8 mouse cellular contexts compared by ENCODE assay signal in genomic region chr15:6259957-6260740, GRCm38 (mm10). TPM values are rescaled to one million over a fixed set of nuclear protein-coding genes. Genes with fewer than 3 reads are reported as not detected.
A peak's percentile ranks its signal among the peaks of the same experiment; 100 is the strongest.
DNase-seq lines count a peak whose midpoint lies in the region; ATAC-seq and TF ChIP-seq lines count a peak whose summit lies in the region.
"Had no signal": no experiment of that assay in that cellular context is flagged by ENCODE, and none has a peak within 500 bp of the region (broad histone marks: within the 10 kb centered on the region; RNA-seq: fewer than 3 reads in every experiment).

No protein-coding gene starts in this region.

- no peak for DNase-seq in ES-E14 (ENCODE audit: low read depth, low spot score)
- peak; percentile 21 for DNase-seq in brain, embryonic 14.5 days (ENCODE audit: low read depth)
- no peak for DNase-seq in liver, embryonic 11.5 days (ENCODE audit: low spot score)
- no peak for DNase-seq in adrenal gland, postnatal 10 days
- no peak for DNase-seq in gastrocnemius, postnatal 4 days (ENCODE audit: low spot score in 2 of 2)
- DNase-seq in layer of hippocampus, postnatal 25 days (ENCODE audit: extremely low spot score in 1 of 2, low spot score in 1 of 2) = no peak

- no peaks in the 10 kb centered on the region for H3K36me3 ChIP-seq in ES-E14 (ENCODE audit: control insufficient read depth, insufficient read depth, low read length, poor library complexity, severe bottlenecking)
- no peaks in the 10 kb centered on the region for H3K36me3 ChIP-seq in heart, embryonic 16.5 days (ENCODE audit: control insufficient read depth, insufficient read depth)
- no peaks in the 10 kb centered on the region for H3K36me3 ChIP-seq in liver, embryonic 11.5 days (ENCODE audit: control insufficient read depth, insufficient read depth, low read length)

- no peak for TF ChIP-seq CTCF in brain, embryonic 14.5 days (IDR thresholded peaks at IDR 0.05; ENCODE audit: borderline replicate concordance, extremely low read depth, insufficient read depth, insufficient read length)

- H3K9me3 ChIP-seq in ES-E14 (ENCODE audit: control insufficient read depth, insufficient read depth, low read depth, low read length) = no peaks in the 10 kb centered on the region
- H3K9me3 ChIP-seq in heart, embryonic 16.5 days (replicated peaks; ENCODE audit: control insufficient read depth, low read length) = no peaks in the 10 kb centered on the region
- no peaks in the 10 kb centered on the region for H3K9me3 ChIP-seq in liver, embryonic 11.5 days (ENCODE audit: control insufficient read depth, low read length)

- peak; percentile 87 for ATAC-seq in heart, embryonic 16.5 days (replicated peaks; ENCODE audit: extremely low read depth, insufficient read depth, low FRiP score)
- ATAC-seq in liver, embryonic 11.5 days (replicated peaks; ENCODE audit: low FRiP score) = peak; percentile 31; the same call in 1 of the 2 replicates
- ATAC-seq: inflammation-experienced regulatory T-cells, adult 6 months had no signal

- peaks cover 0 to 3% of the 10 kb centered on the region in 2 experiments; a peak in 1 of 4 replicates for H3K4me1 ChIP-seq in ES-E14 (ENCODE audit: control insufficient read depth in 2 of 2, insufficient read depth in 2 of 2, low read length in 2 of 2, poor library complexity in 1 of 2)
- 0 out of 2 replicates have a peak, but pooled peaks cover 2% of the 10 kb centered on the region for H3K4me1 ChIP-seq in heart, embryonic 16.5 days (ENCODE audit: control insufficient read depth, insufficient read depth, low read length)
- no peaks in the 10 kb centered on the region for H3K4me1 ChIP-seq in liver, embryonic 11.5 days (replicated peaks; ENCODE audit: control insufficient read depth, insufficient read depth, low read length)

- no peak overlapping the region for H3K4me3 ChIP-seq in ES-E14 (ENCODE audit: insufficient read depth in 1 of 2, low read depth in 1 of 2, low read length in 2 of 2, poor library complexity in 1 of 2, severe bottlenecking in 1 of 2)
- no peak overlapping the region for H3K4me3 ChIP-seq in heart, embryonic 16.5 days (ENCODE audit: low read length)
- H3K4me3 ChIP-seq in liver, embryonic 11.5 days (ENCODE audit: low read depth, low read length) = no peak overlapping the region

- TF ChIP-seq POLR2A in brain, embryonic 14.5 days (IDR thresholded peaks at IDR 0.05; ENCODE audit: borderline replicate concordance, extremely low read depth, insufficient read depth, insufficient read length, poor library complexity, severe bottlenecking) = no peak

- in situ Hi-C loops in ES-E14 (cut with MboI; ENCODE audit: low sequenced_read_pairs in 2 of 2, unreplicated experiment in 2 of 2) = no loop called here

- no peak overlapping the region for H3K4me2 ChIP-seq in heart, embryonic 16.5 days (ENCODE audit: low read depth, low read length)
- H3K4me2 ChIP-seq in liver, embryonic 11.5 days = no peak overlapping the region

- H3K9ac ChIP-seq in ES-E14 (ENCODE audit: insufficient read depth, low read depth, low read length, poor library complexity, severe bottlenecking) = no peak overlapping the region
- H3K9ac ChIP-seq in heart, embryonic 16.5 days (ENCODE audit: low read length) = no peak overlapping the region
- no peak overlapping the region for H3K9ac ChIP-seq in liver, embryonic 11.5 days (ENCODE audit: low read depth, low read length)

- WGBS in heart, embryonic 16.5 days = 13% methylated on average over 3 of the region's 3 CpGs
- 23% methylated on average over 3 of the region's 3 CpGs for whole genome bisulfite sequencing in liver, embryonic 11.5 days

- H3K27me3 ChIP-seq in heart, embryonic 16.5 days (ENCODE audit: control insufficient read depth, insufficient read depth, low read length) = no peaks in the 10 kb centered on the region
- H3K27me3 ChIP-seq in liver, embryonic 11.5 days (replicated peaks; ENCODE audit: control insufficient read depth, insufficient read depth, low read length) = no peaks in the 10 kb centered on the region

- no peak overlapping the region for H3K27ac ChIP-seq in ES-E14 (ENCODE audit: insufficient read depth, low read depth, low read length, poor library complexity, severe bottlenecking)
- peak overlapping the region; percentile 82 for H3K27ac ChIP-seq in heart, embryonic 16.5 days (ENCODE audit: low read length)
- H3K27ac ChIP-seq in liver, embryonic 11.5 days (ENCODE audit: low read depth, low read length) = no peak overlapping the region

TF ChIP-seq in ES-E14, 5 proteins besides CTCF, POLR2A, EP300 and RAD21:
- TF ChIP-seq HCFC1 (IDR thresholded peaks at IDR 0.05; ENCODE audit: borderline replicate concordance, insufficient read depth, low read length) (no peak), MAFK (IDR thresholded peaks at IDR 0.05; ENCODE audit: insufficient read depth, low read depth, low read length) (peak; percentile 50), CHD2 (IDR thresholded peaks at IDR 0.05; ENCODE audit: low read depth, low read length) (no peak)

RNA-seq across cellular contexts. Expression of gene Dab2, which starts 39.4 kb away (rescaled TPM):
- 2.3 and 11.5 TPM in 2 replicates for total RNA-seq in ES-E14 (2012; rRNA removed)
- 20.3 and 29.4 TPM in 2 replicates for polyA plus RNA-seq in brain, embryonic 14.5 days (2012; rRNA removed)
- polyA plus RNA-seq in heart, embryonic 16.5 days (2015; fragmentation: Nextera tagmentation; extraction: Ambion mirVana) = 21.3 and 27.3 TPM in 2 replicates
- 37.6 and 43.2 TPM in 2 replicates for polyA plus RNA-seq in liver, embryonic 11.5 days (2014; fragmentation: Nextera tagmentation; extraction: Ambion mirVana)
- total RNA-seq in adrenal gland, postnatal 10 days (2021) = 100 to 1,000 TPM; 305 to 358 TPM
- 10 to 100 TPM; 94.6 to 96.1 TPM for total RNA-seq in gastrocnemius, postnatal 4 days (2021)
- total RNA-seq in layer of hippocampus, postnatal 25 days (2021) = 10 to 100 TPM; 10.7 to 14.1 TPM
